16 mouse cellular contexts compared by ENCODE assay signal in the genomic region with DNA sequence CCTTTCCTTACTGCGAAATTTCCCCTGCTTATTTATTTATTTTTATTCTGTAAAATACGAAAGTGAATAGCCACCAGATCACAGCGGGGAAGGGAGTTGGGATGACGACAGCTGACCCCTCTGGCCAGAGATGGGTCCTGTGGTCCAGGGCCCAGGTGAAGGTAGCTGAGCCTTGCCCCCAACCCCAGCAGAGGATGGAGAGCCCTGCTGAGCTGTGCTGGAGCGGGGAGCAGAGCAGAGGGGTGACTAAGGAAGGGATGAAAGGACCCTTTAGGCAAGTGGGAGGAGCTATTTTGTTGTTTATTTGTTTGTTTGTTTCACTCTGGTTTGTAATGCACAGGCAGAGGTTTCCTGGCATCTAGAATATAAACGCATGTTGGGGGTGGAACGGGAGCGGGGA. TPM values are rescaled to one million over a fixed set of nuclear protein-coding genes. Genes with fewer than 3 reads are reported as not detected.
DNase-seq lines count a peak whose midpoint lies in the region; ATAC-seq and TF ChIP-seq lines count a peak whose summit lies in the region.
"Had no signal": no experiment of that assay in that cellular context is flagged by ENCODE, and none has a peak within 500 bp of the region (broad histone marks: within the 10 kb centered on the region; RNA-seq: fewer than 3 reads in every experiment).

No protein-coding gene starts in this region.

- peaks cover 30% of the 10 kb centered on the region for H3K4me1 ChIP-seq in forebrain, embryonic 12.5 days
- peaks cover 15% of the 10 kb centered on the region for H3K4me1 ChIP-seq in hindbrain, embryonic 16.5 days (ENCODE audit: control insufficient read depth, insufficient read depth, low read depth, low read length)
- peaks cover 29% of the 10 kb centered on the region for H3K4me1 ChIP-seq in neural tube, embryonic 12.5 days

- WGBS in forebrain, embryonic 12.5 days: 23% methylated on average over 8 of the region's 8 CpGs
- 15% methylated on average over 8 of the region's 8 CpGs for WGBS in hindbrain, embryonic 16.5 days
- 21% methylated on average over 8 of the region's 8 CpGs for WGBS in neural tube, embryonic 12.5 days

- intact Hi-C loops in left cerebral cortex, adult 2 months (cut with DNase I): no loop called here
- intact Hi-C loops in left cerebral cortex, postnatal 25 days (cut with DNase I): no loop called here

- 0 out of 2 replicates have a peak overlapping the region, but pooled peaks have one; percentile 21 for H3K9ac ChIP-seq in forebrain, embryonic 12.5 days
- peak overlapping the region; percentile 58 for H3K9ac ChIP-seq in hindbrain, embryonic 16.5 days (ENCODE audit: low read depth, low read length)
- peak overlapping the region; percentile 36; the same call in 1 of the 2 replicates for H3K9ac ChIP-seq in neural tube, embryonic 12.5 days
- H3K9ac ChIP-seq: heart, embryonic 15.5 days; liver, embryonic 14.5 days had no signal

- no peaks in the 10 kb centered on the region for H3K27me3 ChIP-seq in forebrain, embryonic 12.5 days
- H3K27me3 ChIP-seq in hindbrain, embryonic 16.5 days (replicated peaks; ENCODE audit: control insufficient read depth, insufficient read depth, low read length): no peaks in the 10 kb centered on the region
- no peaks in the 10 kb centered on the region for H3K27me3 ChIP-seq in neural tube, embryonic 12.5 days (replicated peaks)
- H3K27me3 ChIP-seq: heart, embryonic 15.5 days had no signal

- no peak overlapping the region for H3K4me3 ChIP-seq in left cerebral cortex, adult 2 months
- no peak overlapping the region for H3K4me3 ChIP-seq in forebrain, embryonic 12.5 days (replicated peaks)
- peak overlapping the region; percentile 6; the same call in 1 of the 2 replicates for H3K4me3 ChIP-seq in hindbrain, embryonic 16.5 days (ENCODE audit: low read length)
- H3K4me3 ChIP-seq in neural tube, embryonic 12.5 days: no peak overlapping the region
- H3K4me3 ChIP-seq: heart, embryonic 15.5 days had no signal

- H3K27ac ChIP-seq in left cerebral cortex, adult 2 months: peak overlapping the region; percentile 53; the same call in 1 of the 2 replicates
- H3K27ac ChIP-seq in forebrain, embryonic 12.5 days: peak overlapping the region; percentile 95
- peak overlapping the region; percentile 95 for H3K27ac ChIP-seq in hindbrain, embryonic 16.5 days (ENCODE audit: low read depth, low read length)
- H3K27ac ChIP-seq in neural tube, embryonic 12.5 days: peak overlapping the region; percentile 79
- H3K27ac ChIP-seq: liver, embryonic 14.5 days had no signal

- no peaks in the 10 kb centered on the region for H3K9me3 ChIP-seq in forebrain, embryonic 12.5 days
- no peaks in the 10 kb centered on the region for H3K9me3 ChIP-seq in hindbrain, embryonic 16.5 days (ENCODE audit: control insufficient read depth, low read length)
- no peaks in the 10 kb centered on the region for H3K9me3 ChIP-seq in neural tube, embryonic 12.5 days
- H3K9me3 ChIP-seq: heart, embryonic 15.5 days had no signal

- no peak for DNase-seq in left cerebral cortex, adult 2 months (ENCODE audit: extremely low spot score in 1 of 2, low spot score in 2 of 2)
- no peak for DNase-seq in left cerebral cortex, postnatal 25 days (ENCODE audit: low spot score in 2 of 2)
- no peak for DNase-seq in MN1 (ENCODE audit: low spot score)
- no peak for DNase-seq in ovary, postnatal 10 days (ENCODE audit: low spot score)
- no peak for DNase-seq in adrenal gland, adult (ENCODE audit: inconsistent age in 2 of 2, low spot score in 1 of 2)
- DNase-seq: cerebellum, adult 11-12 months; kidney, adult 18-20 months; layer of hippocampus, postnatal 36 days; thymus, postnatal 36 days had no signal

- H3K4me2 ChIP-seq in forebrain, embryonic 12.5 days: peak overlapping the region; percentile 41
- peak overlapping the region; percentile 51 for H3K4me2 ChIP-seq in hindbrain, embryonic 16.5 days (ENCODE audit: low read length)
- H3K4me2 ChIP-seq in neural tube, embryonic 12.5 days (replicated peaks): peak overlapping the region; percentile 48

- no peak for TF ChIP-seq CTCF in left cerebral cortex, adult 2 months (IDR thresholded peaks at IDR 0.05)

- H3K36me3 ChIP-seq in forebrain, embryonic 12.5 days (replicated peaks): no peaks in the 10 kb centered on the region
- H3K36me3 ChIP-seq in hindbrain, embryonic 16.5 days (ENCODE audit: control insufficient read depth, insufficient read depth, low read length): no peaks in the 10 kb centered on the region
- H3K36me3 ChIP-seq in neural tube, embryonic 12.5 days: no peaks in the 10 kb centered on the region
- H3K36me3 ChIP-seq: heart, embryonic 15.5 days had no signal

- ATAC-seq in forebrain, embryonic 12.5 days (ENCODE audit: low FRiP score): peak; percentile 53
- ATAC-seq in hindbrain, embryonic 16.5 days: peak; percentile 6
- peak; percentile 65 for ATAC-seq in neural tube, embryonic 12.5 days (ENCODE audit: low FRiP score, low read depth)
- ATAC-seq: CD4-positive, CD25-positive, alpha-beta regulatory T cell, adult 4 months had no signal

RNA-seq across cellular contexts. Expression of gene Sh2d6, which starts 2.2 kb away (rescaled TPM):
- under 1 TPM; 0.28 to 0.48 TPM for total RNA-seq in left cerebral cortex, adult 2 months (2021)
- total RNA-seq in left cerebral cortex, postnatal 25 days (2021): under 1 TPM; 0.28 to 0.94 TPM
- 0.40 and 0.47 TPM in 2 replicates for polyA plus RNA-seq in forebrain, embryonic 12.5 days (2016; fragmentation: Nextera tagmentation; extraction: Ambion mirVana)
- 0.29 and 0.36 TPM in 2 replicates for polyA plus RNA-seq in hindbrain, embryonic 16.5 days (2015; fragmentation: Nextera tagmentation; extraction: Ambion mirVana)
- polyA plus RNA-seq in neural tube, embryonic 12.5 days (2016; fragmentation: Nextera tagmentation; extraction: Ambion mirVana): 0.34 and 0.96 TPM in 2 replicates
- total RNA-seq: megakaryocyte-erythroid progenitor cell, adult 5-6 weeks had no signal
- polyA plus RNA-seq: CD4-positive, CD25-positive, alpha-beta regulatory T cell, adult 4 months; heart, embryonic 15.5 days; liver, embryonic 14.5 days had no signal

RNA-seq across cellular contexts. Expression of gene Capg, which starts 24.9 kb away (rescaled TPM):
- total RNA-seq in left cerebral cortex, adult 2 months (2021): 1 to 10 TPM; 2.3 to 2.6 TPM
- 1 to 10 TPM; 1.9 to 2.9 TPM for total RNA-seq in left cerebral cortex, postnatal 25 days (2021)
- 4.1 and 5.4 TPM in 2 replicates for polyA plus RNA-seq in forebrain, embryonic 12.5 days (2016; fragmentation: Nextera tagmentation; extraction: Ambion mirVana)
- polyA plus RNA-seq in hindbrain, embryonic 16.5 days (2015; fragmentation: Nextera tagmentation; extraction: Ambion mirVana): 9.0 and 10.2 TPM in 2 replicates
- 11.6 and 13.7 TPM in 2 replicates for polyA plus RNA-seq in neural tube, embryonic 12.5 days (2016; fragmentation: Nextera tagmentation; extraction: Ambion mirVana)

Comparison
In these comparisons a context has a peak if more than half of its experiments do, and no peak if none do; other contexts are left out.
1. ATAC-seq: peak in every context shown above with its lines; median percentile 65 in neural tube, embryonic 12.5 days; 53 in forebrain, embryonic 12.5 days; 6 in hindbrain, embryonic 16.5 days.